Mouse (Mus musculus) liver, embryonic 14.5 days (tissue): ENCODE data around the gene Fgfr2.

Experiments used
- CTCF ChIP-seq: IDR thresholded peaks from 2 replicates; pipeline ENCODE4 v1.5.1; 2016; ENCODE audit warnings: antibody characterized with exemption, low read depth, control low read depth
- EP300 ChIP-seq: IDR thresholded peaks from 2 replicates; pipeline ENCODE4 v1.6.1; 2016; ENCODE audit warnings: antibody characterized with exemption, low read depth

DNA sequence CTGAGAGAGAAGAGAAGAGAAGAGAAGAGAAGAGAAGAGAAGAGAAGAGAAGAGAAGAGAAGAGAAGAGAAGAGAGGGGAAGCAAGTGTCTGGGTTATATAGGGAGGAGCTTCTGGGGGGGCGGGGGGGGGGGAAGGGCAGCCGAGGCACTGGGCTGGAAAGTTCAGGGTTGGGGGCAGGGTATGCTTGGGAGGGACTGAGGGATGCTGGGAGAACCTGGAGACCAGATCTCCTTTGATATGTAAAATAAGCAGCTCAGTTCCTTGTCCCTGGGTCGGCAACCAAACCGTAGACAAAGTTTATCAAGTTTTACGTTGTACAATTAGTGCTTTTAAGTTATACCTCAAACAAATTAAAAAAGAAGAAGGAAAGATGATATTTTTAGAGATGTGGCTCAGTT is 2263.2 kb downstream of the Fgfr2 start:
- no peak for TF ChIP-seq CTCF
- TF ChIP-seq EP300, result no peak
